Mouse (Mus musculus) testis, adult 2 months (tissue): ENCODE data around the gene Rnf151. TPM values are rescaled to one million over a fixed set of nuclear protein-coding genes. Genes with fewer than 3 reads are reported as not detected.
"Not testable (repeated sequence)": the region's sequence is repeated elsewhere in the genome, so short reads cannot be mapped to it uniquely, and the experiment has no call there.

Experiments
- H3K27ac ChIP-seq: fragments of 200-500 bp; 2 replicates; pipeline ENCODE4 v1.5.1; 2012; ENCODE audit warnings: low read depth, low read length; ENCODE audit not compliant: control insufficient read depth, insufficient read depth
- H3K27me3 ChIP-seq: fragments of 200-500 bp; 2 replicates; pipeline ENCODE4 v1.6.1; 2012; ENCODE audit warnings: mild to moderate bottlenecking, low read length, moderate library complexity; ENCODE audit not compliant: control insufficient read depth, insufficient read depth
- H3K36me3 ChIP-seq: fragments of 200-500 bp; 2 replicates; pipeline ENCODE4 v1.6.1; 2012; ENCODE audit warnings: mild to moderate bottlenecking, low read length; ENCODE audit not compliant: control insufficient read depth, insufficient read depth
- H3K4me1 ChIP-seq: fragments of 200-500 bp; 2 replicates; pipeline ENCODE4 v1.6.1; 2012; ENCODE audit warnings: low read length; ENCODE audit not compliant: control insufficient read depth, insufficient read depth
- H3K4me3 ChIP-seq: fragments of 200-500 bp; 2 replicates; pipeline ENCODE4 v1.5.1; 2012; ENCODE audit warnings: low read depth, mild to moderate bottlenecking, low read length, moderate library complexity, mixed read lengths; ENCODE audit not compliant: control insufficient read depth
- CTCF ChIP-seq: fragments of 200-500 bp; IDR thresholded peaks from 2 replicates; pipeline ENCODE4 v1.5.1; 2012; ENCODE audit warnings: low read depth, mild to moderate bottlenecking, inconsistent platforms, low read length, moderate library complexity; ENCODE audit not compliant: control insufficient read depth, insufficient read depth, insufficient replicate concordance
- POLR2A ChIP-seq: fragments of 200-500 bp; IDR thresholded peaks from 2 replicates; pipeline ENCODE4 v1.6.1; 2012; ENCODE audit warnings: low read depth, mild to moderate bottlenecking, inconsistent platforms, low read length, moderate library complexity; ENCODE audit not compliant: control insufficient read depth
- polyA plus RNA-seq: library from polyadenylated mRNA; depleted of rRNA; stranded (reverse); fragments of >200 nt; gene quantifications from 2 replicates; pipeline ENCODE4 v1.2.3, GENCODE M21; 2012; rRNA removed

Gene Rnf151
- polyA plus RNA-seq, 1 experiment = 1,124 TPM

- peaks cover 7% of the 10 kb centered on the region for H3K4me1 ChIP-seq
- no peak overlapping the region for H3K27ac ChIP-seq
- H3K4me3 ChIP-seq = no peak overlapping the region
- no peaks in the 10 kb centered on the region for H3K27me3 ChIP-seq
- H3K36me3 ChIP-seq = no peaks in the 10 kb centered on the region
- TF ChIP-seq CTCF = no peak
- no peak for TF ChIP-seq POLR2A
Measured at GRCm38 (mm10) chr17:24671346-24671745, 46.5 kb downstream of the Rnf151 start.

GRCm38 (mm10) chr17:24670246-24670844 is 47.5 kb downstream of the Rnf151 start:
- TF ChIP-seq CTCF (no peak), POLR2A (no peak)
- peak overlapping the region; percentile 90 for H3K4me3 ChIP-seq
- peaks cover 7% of the 10 kb centered on the region for H3K4me1 ChIP-seq
- no peaks in the 10 kb centered on the region for H3K27me3 ChIP-seq
- peak overlapping the region; percentile 84 for H3K27ac ChIP-seq
- H3K36me3 ChIP-seq = no peaks in the 10 kb centered on the region

GRCm38 (mm10) chr17:24669545-24670245 is 48.2 kb downstream of the Rnf151 start, which contains the start of gene Zfp598:
TSS of gene Zfp598 (plus strand) at chr17:24669687.
- peak; percentile 1; the same call in 1 of the 2 replicates for TF ChIP-seq CTCF
- TF ChIP-seq POLR2A = peak; percentile 79
- Histone ChIP-seq H3K27me3 (no peaks in the 10 kb centered on the region), H3K4me3 (peak within 1 kb of the TSS; percentile 90), H3K36me3 (no peaks in the 10 kb centered on the region), H3K4me1 (peaks cover 7% of the 10 kb centered on the region), H3K27ac (peak within 1 kb of the TSS; percentile 84)

GRCm38 (mm10) chr17:24669214-24669544 is 48.7 kb downstream of the Rnf151 start:
- not testable (repeated sequence) for H3K4me1 ChIP-seq
- peak overlapping the region; percentile 65 for H3K27ac ChIP-seq

GRCm38 (mm10) chr17:24667416-24667815 is 50.4 kb downstream of the Rnf151 start:
- Histone ChIP-seq H3K36me3 (no peaks in the 10 kb centered on the region), H3K27me3 (no peaks in the 10 kb centered on the region), H3K4me3 (no peak overlapping the region), H3K4me1 (peaks cover 7% of the 10 kb centered on the region), H3K27ac (no peak overlapping the region)
- TF ChIP-seq POLR2A (no peak), CTCF (peak; percentile 22; the same call in 1 of the 2 replicates)

More at GRCm38 (mm10) chr17:24669214-24669544, 48.7 kb downstream of the Rnf151 start:
- not testable (repeated sequence) for H3K27me3 ChIP-seq, H3K36me3 ChIP-seq
- peak overlapping the region; percentile 90 for H3K4me3 ChIP-seq

GRCm38 (mm10) chr17:24667011-24667410 is 50.9 kb downstream of the Rnf151 start:
- H3K27ac ChIP-seq, H3K4me1 ChIP-seq, H3K27me3 ChIP-seq, H3K4me3 ChIP-seq, H3K36me3 ChIP-seq: not testable (repeated sequence)

Other genes starting within 250 kb of the Rnf151 start
- gene E4f1, start 247.8 kb downstream of the Rnf151 start, polyA plus RNA-seq = 61.5 and 69.3 TPM in 2 replicates
- gene Pgp, start 247.7 kb downstream of the Rnf151 start, polyA plus RNA-seq = 597 and 738 TPM in 2 replicates
- 7.5 and 7.9 TPM in 2 replicates for gene Bricd5, start 244.2 kb downstream of the Rnf151 start, polyA plus RNA-seq
- 13.9 and 16.5 TPM in 2 replicates for gene Mlst8, start 239.0 kb downstream of the Rnf151 start, polyA plus RNA-seq
- 20.6 and 23.9 TPM in 2 replicates for gene Caskin1, start 229.5 kb downstream of the Rnf151 start, polyA plus RNA-seq
- gene Traf7, start 190.1 kb downstream of the Rnf151 start, polyA plus RNA-seq = 64.4 and 69.4 TPM in 2 replicates
- gene Rab26, start 183.9 kb downstream of the Rnf151 start, polyA plus RNA-seq = 0.82 and 1.1 TPM in 2 replicates
- gene Pkd1, start 168.2 kb downstream of the Rnf151 start, polyA plus RNA-seq = 31.6 and 35.0 TPM in 2 replicates
- gene Tsc2, start 85.4 kb downstream of the Rnf151 start, polyA plus RNA-seq = 37.8 and 41.6 TPM in 2 replicates
- gene Nthl1, start 85.4 kb downstream of the Rnf151 start, polyA plus RNA-seq = 3.2 and 3.7 TPM in 2 replicates
- gene Slc9a3r2, start 67.7 kb downstream of the Rnf151 start, polyA plus RNA-seq = 3.3 and 3.9 TPM in 2 replicates
- 0.19 TPM in 1 of 2 replicates, not detected in the other for gene Npw, start 59.6 kb downstream of the Rnf151 start, polyA plus RNA-seq
- gene Zfp598, start 48.4 kb downstream of the Rnf151 start, polyA plus RNA-seq = 45.4 and 50.0 TPM in 2 replicates
- gene Syngr3, start 28.1 kb downstream of the Rnf151 start, polyA plus RNA-seq = 0.20 and 0.30 TPM in 2 replicates
- 144 and 150 TPM in 2 replicates for gene Gfer, start 21.9 kb downstream of the Rnf151 start, polyA plus RNA-seq
- 62.1 and 63.2 TPM in 2 replicates for gene Noxo1, start 21.8 kb downstream of the Rnf151 start, polyA plus RNA-seq
- gene Tbl3, start 10.4 kb downstream of the Rnf151 start, polyA plus RNA-seq = 85.4 and 89.5 TPM in 2 replicates
- 515 and 558 TPM in 2 replicates for gene Rps2, start 53 bp upstream of the Rnf151 start, polyA plus RNA-seq
- 198 and 211 TPM in 2 replicates for gene Ndufb10, start 6.4 kb upstream of the Rnf151 start, polyA plus RNA-seq
- gene Rpl3l, start 9.8 kb upstream of the Rnf151 start, polyA plus RNA-seq = 0.21 and 1.4 TPM in 2 replicates
- gene Msrb1, start 18.6 kb upstream of the Rnf151 start, polyA plus RNA-seq = 9.3 and 13.8 TPM in 2 replicates
- 0.73 and 0.89 TPM in 2 replicates for gene Hs3st6, start 34.9 kb upstream of the Rnf151 start, polyA plus RNA-seq
- 3.4 and 4.7 TPM in 2 replicates for gene Meiob, start 86.2 kb upstream of the Rnf151 start, polyA plus RNA-seq
- 529 and 573 TPM in 2 replicates for gene Hagh, start 122.1 kb upstream of the Rnf151 start, polyA plus RNA-seq
- 12.6 and 16.6 TPM in 2 replicates for gene Fahd1, start 132.3 kb upstream of the Rnf151 start, polyA plus RNA-seq
- 4.0 and 4.2 TPM in 2 replicates for gene Igfals, start 147.9 kb upstream of the Rnf151 start, polyA plus RNA-seq
- 125 and 131 TPM in 2 replicates for gene Nubp2, start 168.3 kb upstream of the Rnf151 start, polyA plus RNA-seq
- gene Spsb3, start 168.6 kb upstream of the Rnf151 start, polyA plus RNA-seq = 161 and 177 TPM in 2 replicates
- gene Eme2, start 177.0 kb upstream of the Rnf151 start, polyA plus RNA-seq = 28.0 and 31.2 TPM in 2 replicates
- 45.9 and 56.7 TPM in 2 replicates for gene Mrps34, start 177.1 kb upstream of the Rnf151 start, polyA plus RNA-seq
- gene Nme3, start 178.4 kb upstream of the Rnf151 start, polyA plus RNA-seq = 9.3 and 15.5 TPM in 2 replicates
- gene Mapk8ip3, start 218.9 kb upstream of the Rnf151 start, polyA plus RNA-seq = 60.2 and 62.6 TPM in 2 replicates
- 5.4 and 6.5 TPM in 2 replicates for gene Jpt2, start 242.6 kb upstream of the Rnf151 start, polyA plus RNA-seq